Mouse (Mus musculus) heart, embryonic 14.5 days (tissue): Measurements from ENCODE around the gene 1700001C19Rik. TPM values are rescaled to one million over a fixed set of nuclear protein-coding genes. Genes with fewer than 3 reads are reported as not detected.

Experiments
- ATAC-seq: fragments of 200-750 bp; cut with Nextera tagmentation; 2 replicates; pipeline ENCODE4 v1.8.0; 2017; ENCODE audit warnings: low read depth, moderate TSS enrichment; ENCODE audit not compliant: insufficient number of reproducible peaks, insufficient read depth, low FRiP score
- H3K27ac ChIP-seq, 2 experiments: fragments of 200-500 bp in 1 of 2; fragments of 300-500 bp in 1 of 2; sonication (generic) in 1 of 2; replicated peaks in 1 of 2; 2 replicates each; pipeline ENCODE4 v1.5.1; 2012 to 2014; ENCODE audit warnings: low read depth in 2 of 2, low read length in 2 of 2, control low read depth in 1 of 2, mild to moderate bottlenecking in 1 of 2, mixed read lengths in 1 of 2; ENCODE audit not compliant: control insufficient read depth in 1 of 2, insufficient read depth in 1 of 2
- H3K27me3 ChIP-seq: fragments of 300-500 bp; sonication (generic); 2 replicates; pipeline ENCODE4 v1.6.1; 2014; ENCODE audit warnings: mild to moderate bottlenecking, low read length, control low read depth; ENCODE audit not compliant: control insufficient read depth, insufficient read depth
- H3K36me3 ChIP-seq: fragments of 300-500 bp; sonication (generic); 2 replicates; pipeline ENCODE4 v1.6.1; 2014; ENCODE audit warnings: mild to moderate bottlenecking, control low read depth, low read length, mixed read lengths; ENCODE audit not compliant: control insufficient read depth, insufficient read depth
- H3K4me1 ChIP-seq, 2 experiments: fragments of 200-500 bp in 1 of 2; fragments of 300-500 bp in 1 of 2; sonication (generic) in 1 of 2; 2 replicates each; pipeline ENCODE4 v1.6.1; 2012 to 2014; ENCODE audit warnings: low read length in 2 of 2, control low read depth in 1 of 2, mixed read lengths in 1 of 2; ENCODE audit not compliant: control insufficient read depth in 2 of 2, insufficient read depth in 2 of 2
- H3K4me2 ChIP-seq: fragments of 300-500 bp; sonication (generic); 2 replicates; pipeline ENCODE4 v1.6.1; 2014; ENCODE audit warnings: mild to moderate bottlenecking, low read length
- H3K4me3 ChIP-seq, 2 experiments: fragments of 200-500 bp in 1 of 2; fragments of 300-500 bp in 1 of 2; sonication (generic) in 1 of 2; 2 replicates each; pipeline ENCODE4 v1.5.1; 2012 to 2014; ENCODE audit warnings: low read length in 2 of 2, mild to moderate bottlenecking in 2 of 2, control low read depth in 1 of 2, low read depth in 1 of 2, moderate library complexity in 1 of 2; ENCODE audit not compliant: control insufficient read depth in 1 of 2, insufficient read depth in 1 of 2
- H3K9ac ChIP-seq: fragments of 300-500 bp; sonication (generic); 2 replicates; pipeline ENCODE4 v1.6.1; 2014; ENCODE audit warnings: mild to moderate bottlenecking, low read length
- H3K9me3 ChIP-seq: fragments of 300-500 bp; sonication (generic); 2 replicates; pipeline ENCODE4 v1.6.1; 2016; ENCODE audit warnings: low read length, control low read depth; ENCODE audit not compliant: control insufficient read depth
- WGBS: fragments of 180-500 bp; shearing (Covaris S2); extraction: QIAGEN DNeasy Blood & Tissue Kit; methylation state at CpG from one replicate; pipeline ENCODE4 v1.1.7; 2014; 5-methylcytosine and 5-hydroxymethylcytosine counted together
- polyA plus RNA-seq: library from polyadenylated mRNA; unstranded; fragments of >200 nt; fragmentation: Nextera tagmentation; extraction: Ambion mirVana; gene quantifications from 2 replicates; pipeline ENCODE4 v1.2.1, GENCODE M21; 2014

Gene 1700001C19Rik
- polyA plus RNA-seq, 1 experiment from 2014 or later, result 0.72 TPM

DNA sequence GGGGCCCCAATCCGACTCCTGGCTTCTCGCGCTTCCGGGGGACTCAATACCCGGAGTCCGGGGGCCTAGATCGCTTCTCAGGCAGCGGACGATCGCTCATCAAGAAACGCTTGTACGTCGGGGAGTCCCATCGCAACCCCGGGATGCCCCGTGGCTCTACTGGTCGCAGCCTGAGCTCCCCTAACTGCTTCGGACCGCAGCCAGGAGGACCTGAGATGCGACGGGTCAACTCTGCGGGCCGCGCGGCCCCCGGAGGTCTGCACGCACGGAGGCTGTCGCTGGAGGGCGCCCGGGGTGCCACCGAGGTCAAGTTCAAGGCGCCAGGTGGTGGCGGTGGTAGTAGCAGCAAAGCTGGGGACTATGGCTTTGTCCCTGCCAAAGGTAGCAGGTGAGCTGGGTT lies 31.3 kb upstream of the 1700001C19Rik start:
- no peaks in the 10 kb centered on the region for H3K9me3 ChIP-seq
- H3K4me2 ChIP-seq, result peak overlapping the region; percentile 59
- no peak overlapping the region for H3K27ac ChIP-seq
- no peaks in the 10 kb centered on the region for H3K36me3 ChIP-seq
- H3K4me3 ChIP-seq, result peak overlapping the region; percentile 30 to 46
- 6% methylated on average over 34 of the region's 34 CpGs for WGBS
- peaks cover 15 to 17% of the 10 kb centered on the region in 2 experiments for H3K4me1 ChIP-seq
- peaks cover 18% of the 10 kb centered on the region; the same call in 1 of the 2 replicates for H3K27me3 ChIP-seq
- ATAC-seq, result no peak
- peak overlapping the region; percentile 58 for H3K9ac ChIP-seq

DNA sequence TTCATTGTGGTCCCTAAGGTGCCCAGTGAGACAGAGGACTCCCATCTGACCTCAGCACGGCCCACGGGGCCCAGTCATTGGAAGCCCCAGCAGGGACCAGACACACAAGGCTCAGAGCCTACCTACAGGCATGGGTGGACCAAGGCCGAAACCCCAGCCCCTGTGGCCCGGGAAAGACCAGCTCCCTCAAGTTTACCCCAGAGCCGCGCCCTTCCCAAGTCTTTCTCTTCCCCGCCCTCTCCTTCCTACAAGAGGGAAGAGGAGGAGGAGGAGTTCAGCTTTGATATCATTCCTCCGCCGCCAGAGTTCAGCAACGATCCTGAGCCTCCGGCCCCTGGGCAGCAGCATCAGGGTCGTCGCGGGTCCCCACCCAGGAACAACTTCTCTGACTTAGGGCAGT lies 30.9 kb upstream of the 1700001C19Rik start:
- H3K27me3 ChIP-seq, result peaks cover 18% of the 10 kb centered on the region; the same call in 1 of the 2 replicates
- no peak overlapping the region for H3K27ac ChIP-seq
- peaks cover 17% of the 10 kb centered on the region in 2 experiments for H3K4me1 ChIP-seq
- no peaks in the 10 kb centered on the region for H3K36me3 ChIP-seq
- ATAC-seq, result no peak
- peak overlapping the region; percentile 58 for H3K9ac ChIP-seq
- WGBS, result 24% methylated on average over 14 of the region's 14 CpGs
- no peaks in the 10 kb centered on the region for H3K9me3 ChIP-seq
- peak overlapping the region; percentile 30 to 46 for H3K4me3 ChIP-seq
- H3K4me2 ChIP-seq, result peak overlapping the region; percentile 59

DNA sequence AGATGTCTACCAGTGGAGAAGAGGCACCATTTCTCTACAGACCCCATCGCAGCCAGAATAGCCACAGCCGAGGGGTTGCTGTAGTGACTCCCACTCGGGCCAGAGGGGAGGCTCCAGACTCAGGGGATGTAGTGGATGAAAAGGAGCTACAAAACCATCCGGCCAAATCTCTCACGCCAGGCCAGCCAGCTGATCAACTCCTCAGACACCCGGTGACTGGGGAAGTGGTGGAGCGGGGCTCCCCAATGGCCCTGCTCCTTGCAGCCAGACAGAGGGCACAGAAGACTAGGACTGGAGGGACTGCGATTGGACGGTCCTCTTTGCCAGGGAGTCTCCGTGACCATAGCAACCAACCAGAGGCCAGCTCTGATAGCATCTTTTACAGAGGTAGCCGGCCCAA lies 30.5 kb upstream of the 1700001C19Rik start:
- H3K27ac ChIP-seq, result no peak overlapping the region
- ATAC-seq, result no peak
- H3K4me2 ChIP-seq, result peak overlapping the region; percentile 59
- no peaks in the 10 kb centered on the region for H3K9me3 ChIP-seq
- H3K36me3 ChIP-seq, result no peaks in the 10 kb centered on the region
- peaks cover 19% of the 10 kb centered on the region in 2 experiments for H3K4me1 ChIP-seq
- H3K9ac ChIP-seq, result no peak overlapping the region
- peaks cover 18% of the 10 kb centered on the region; the same call in 1 of the 2 replicates for H3K27me3 ChIP-seq
- no peak overlapping the region for H3K4me3 ChIP-seq
- WGBS, result 72% methylated on average over 11 of the region's 11 CpGs

DNA sequence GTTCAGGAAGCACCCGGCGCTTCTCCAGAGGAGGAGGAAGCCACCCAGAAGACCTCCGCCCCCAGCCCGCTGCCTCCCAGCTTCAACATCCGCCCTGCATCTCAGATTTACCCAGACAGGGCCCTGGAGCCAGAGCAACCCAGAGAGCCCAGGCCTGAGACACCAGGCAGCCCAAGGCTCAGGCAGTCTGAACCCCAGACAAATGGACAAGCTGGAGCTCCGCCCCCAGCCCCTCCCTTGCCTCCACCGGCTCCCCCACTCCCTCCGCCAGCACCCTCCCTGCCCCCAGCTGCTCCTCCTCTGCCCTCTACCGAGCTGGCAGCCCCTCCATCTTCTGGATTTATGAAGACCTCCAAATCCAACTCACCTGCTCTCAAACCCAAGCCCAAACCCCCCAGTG lies 29.1 kb upstream of the 1700001C19Rik start:
- Histone ChIP-seq H3K27ac (no peak overlapping the region), H3K9ac (no peak overlapping the region), H3K36me3 (no peaks in the 10 kb centered on the region), H3K4me3 (no peak overlapping the region), H3K9me3 (no peaks in the 10 kb centered on the region), H3K27me3 (peaks cover 18% of the 10 kb centered on the region; the same call in 1 of the 2 replicates), H3K4me1 (peaks cover 21% of the 10 kb centered on the region in 2 experiments), H3K4me2 (no peak overlapping the region)
- WGBS, result 43% methylated on average over 8 of the region's 9 CpGs
- no peak for ATAC-seq

DNA sequence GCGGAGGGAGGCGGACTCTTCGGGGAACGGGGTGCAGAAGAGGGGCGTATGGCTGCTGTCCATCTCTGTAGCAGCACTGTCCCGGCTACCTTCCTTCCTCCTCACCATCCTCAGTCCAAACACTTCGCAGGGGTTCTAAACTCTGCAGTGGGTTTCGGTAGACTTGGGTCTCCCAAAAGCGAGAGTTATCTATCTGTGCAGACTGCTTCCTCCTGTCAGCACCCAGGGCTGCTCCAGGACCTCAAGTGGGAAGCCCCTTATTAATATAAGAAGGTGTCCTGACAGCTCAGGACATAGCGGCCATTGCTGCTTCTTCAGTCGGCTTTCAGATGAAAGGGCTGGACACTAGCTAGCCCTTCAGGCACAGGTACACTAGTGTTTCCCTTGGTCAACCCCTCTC lies 27.8 kb upstream of the 1700001C19Rik start:
- Histone ChIP-seq H3K4me2 (no peak overlapping the region), H3K4me3 (no peak overlapping the region), H3K4me1 (peaks cover 17 to 19% of the 10 kb centered on the region in 2 experiments), H3K27ac (no peak overlapping the region), H3K27me3 (peaks cover 18% of the 10 kb centered on the region; the same call in 1 of the 2 replicates), H3K9me3 (no peaks in the 10 kb centered on the region), H3K9ac (no peak overlapping the region), H3K36me3 (no peaks in the 10 kb centered on the region)
- 80% methylated on average over 11 of the region's 11 CpGs for WGBS
- no peak for ATAC-seq

DNA sequence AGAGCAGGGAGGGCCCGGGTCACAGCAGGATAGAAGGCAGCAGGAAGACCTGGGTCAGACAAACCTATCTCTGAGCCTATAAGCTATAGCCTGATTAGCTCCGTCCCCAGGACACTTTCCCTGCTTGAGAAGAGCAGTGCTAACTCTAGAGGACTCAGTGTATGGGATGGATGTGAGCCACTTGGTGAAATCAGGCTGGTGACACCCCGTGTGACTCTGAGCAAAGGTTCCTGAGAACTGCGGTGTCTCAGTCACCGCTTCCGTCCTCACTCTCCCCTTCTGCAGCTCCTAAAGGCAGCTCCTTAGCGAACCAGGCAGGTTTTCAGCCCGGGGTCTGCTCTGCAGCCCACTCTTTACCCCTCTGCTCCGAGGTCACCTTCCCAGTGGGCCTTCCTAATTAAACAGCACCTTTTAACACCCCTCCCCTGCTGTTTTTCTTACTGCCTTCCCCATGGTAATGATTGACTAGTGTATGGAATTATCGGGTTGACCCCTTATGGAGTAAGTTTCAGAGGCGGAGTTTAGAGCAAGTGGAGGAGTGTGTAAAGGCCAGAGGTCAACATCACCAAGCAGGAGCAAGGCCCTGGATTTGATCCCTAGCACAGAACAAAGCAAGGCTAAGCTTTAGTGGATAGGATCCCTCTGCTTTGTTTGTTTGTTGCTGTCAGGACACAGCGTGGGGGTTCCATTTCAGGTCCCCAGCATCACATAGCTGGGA lies 27.2 kb upstream of the 1700001C19Rik start:
- Histone ChIP-seq H3K27ac (no peak overlapping the region), H3K36me3 (no peaks in the 10 kb centered on the region), H3K4me2 (no peak overlapping the region), H3K4me3 (no peak overlapping the region), H3K4me1 (peaks cover 22% of the 10 kb centered on the region in 2 experiments), H3K9ac (no peak overlapping the region), H3K27me3 (peaks cover 18% of the 10 kb centered on the region; the same call in 1 of the 2 replicates), H3K9me3 (no peaks in the 10 kb centered on the region)
- WGBS, result 55% methylated on average over 12 of the region's 12 CpGs
- ATAC-seq, result no peak

DNA sequence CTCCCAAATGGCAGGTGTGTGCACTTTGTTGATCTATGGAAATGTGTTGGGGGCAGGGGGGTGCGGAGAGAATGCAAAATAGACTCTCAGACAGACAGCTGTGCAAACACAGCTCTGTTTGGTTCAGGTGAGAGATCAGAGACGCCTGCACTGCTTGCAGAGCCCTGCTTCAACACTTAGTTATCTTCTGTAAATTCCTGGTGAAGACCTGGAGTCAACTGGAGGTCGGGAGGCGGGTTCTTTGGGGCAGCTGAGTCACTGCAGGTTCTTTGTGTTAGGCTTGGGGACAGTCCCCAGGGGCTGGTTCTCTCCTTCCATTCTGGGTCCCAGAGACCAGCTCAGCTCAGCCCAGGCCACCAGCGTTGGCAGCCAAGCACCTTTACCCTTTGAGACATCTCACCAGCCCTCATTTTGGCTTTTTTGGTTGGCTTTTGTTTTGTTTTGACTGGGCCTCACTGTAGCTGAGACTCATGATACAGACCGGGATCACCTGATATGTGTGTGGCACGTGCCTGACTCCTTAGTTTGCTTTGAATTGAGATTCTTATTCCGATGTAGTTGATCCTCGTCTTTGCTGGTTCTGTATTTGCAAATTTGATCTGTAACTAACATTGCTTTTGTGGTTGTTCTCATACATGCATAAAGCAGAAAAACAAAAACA lies 25.7 kb upstream of the 1700001C19Rik start:
- no peak for ATAC-seq

More for the DNA sequence above, 25.7 kb upstream of the 1700001C19Rik start:
- H3K9me3 ChIP-seq, result no peaks in the 10 kb centered on the region
- H3K27me3 ChIP-seq, result peaks cover 15% of the 10 kb centered on the region; the same call in 1 of the 2 replicates
- peaks cover 17 to 23% of the 10 kb centered on the region in 2 experiments for H3K4me1 ChIP-seq
- no peak overlapping the region for H3K9ac ChIP-seq
- H3K36me3 ChIP-seq, result no peaks in the 10 kb centered on the region
- H3K27ac ChIP-seq, result peak overlapping the region in 1 of 2 experiments; percentile 25; a peak in 2 of 4 replicates
- no peak overlapping the region for H3K4me3 ChIP-seq
- no peak overlapping the region for H3K4me2 ChIP-seq
- WGBS, result 36% methylated on average over 9 of the region's 9 CpGs
